Mouse (Mus musculus) urinary bladder, postnatal 36 days (tissue): ENCODE results near the gene Rec8.

ENCODE experiments used
- DNase-seq, 2 experiments: peaks; one replicate each; pipeline ENCODE4 v3.0.0; 2022; ENCODE audit warnings: low spot score in 2 of 2, mixed read lengths in 1 of 2

Rec8 gene

GRCm38 (mm10) chr14:55617822-55618221, at the start of gene Rec8:
Rec8 (plus strand) TSS chr14:55618037.
- no peak for DNase-seq

GRCm38 (mm10) chr14:55570588-55570987, 47.2 kb upstream of the Rec8 start:
- DNase-seq: no peak

DNA sequence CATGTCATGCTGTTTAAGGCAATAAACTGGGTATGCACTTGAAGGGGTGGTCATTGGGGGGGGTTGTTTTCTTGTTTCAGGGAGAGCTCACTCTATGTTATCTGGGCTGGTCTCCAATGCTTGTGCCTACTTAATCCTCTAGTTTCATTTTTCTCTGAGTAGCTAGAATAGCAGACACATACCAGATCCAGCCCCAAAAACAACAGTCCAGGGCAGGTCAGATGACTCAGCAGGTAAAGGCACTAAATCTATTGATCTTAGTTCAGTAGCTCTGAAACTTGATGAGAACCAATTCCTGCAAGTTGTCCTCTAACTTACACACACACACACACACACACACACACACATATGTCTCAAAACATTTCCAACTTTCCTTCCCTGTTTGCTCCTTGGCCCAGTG, 46.1 kb upstream of the Rec8 start:
- no peak for DNase-seq

GRCm38 (mm10) chr14:55575302-55575701, 42.5 kb upstream of the Rec8 start, which contains the start of gene Fitm1:
Fitm1 (plus strand) TSS chr14:55575617.
- no peak for DNase-seq

GRCm38 (mm10) chr14:55575711-55576110, 42.1 kb upstream of the Rec8 start:
- DNase-seq: no peak

DNA sequence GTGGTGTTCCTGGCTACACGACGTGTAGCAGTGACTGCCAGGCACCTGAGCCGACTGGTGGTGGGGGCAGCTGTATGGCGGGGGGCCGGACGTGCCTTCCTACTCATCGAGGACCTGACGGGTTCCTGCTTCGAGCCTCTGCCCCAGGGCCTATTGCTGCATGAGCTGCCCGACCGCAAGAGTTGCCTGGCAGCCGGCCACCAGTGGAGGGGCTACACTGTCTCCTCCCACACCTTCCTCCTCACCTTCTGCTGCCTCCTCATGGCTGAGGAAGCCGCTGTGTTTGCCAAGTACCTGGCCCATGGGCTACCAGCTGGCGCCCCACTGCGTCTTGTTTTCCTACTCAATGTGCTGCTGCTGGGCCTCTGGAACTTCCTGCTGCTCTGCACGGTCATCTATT, 41.5 kb upstream of the Rec8 start:
- DNase-seq: no peak

DNA sequence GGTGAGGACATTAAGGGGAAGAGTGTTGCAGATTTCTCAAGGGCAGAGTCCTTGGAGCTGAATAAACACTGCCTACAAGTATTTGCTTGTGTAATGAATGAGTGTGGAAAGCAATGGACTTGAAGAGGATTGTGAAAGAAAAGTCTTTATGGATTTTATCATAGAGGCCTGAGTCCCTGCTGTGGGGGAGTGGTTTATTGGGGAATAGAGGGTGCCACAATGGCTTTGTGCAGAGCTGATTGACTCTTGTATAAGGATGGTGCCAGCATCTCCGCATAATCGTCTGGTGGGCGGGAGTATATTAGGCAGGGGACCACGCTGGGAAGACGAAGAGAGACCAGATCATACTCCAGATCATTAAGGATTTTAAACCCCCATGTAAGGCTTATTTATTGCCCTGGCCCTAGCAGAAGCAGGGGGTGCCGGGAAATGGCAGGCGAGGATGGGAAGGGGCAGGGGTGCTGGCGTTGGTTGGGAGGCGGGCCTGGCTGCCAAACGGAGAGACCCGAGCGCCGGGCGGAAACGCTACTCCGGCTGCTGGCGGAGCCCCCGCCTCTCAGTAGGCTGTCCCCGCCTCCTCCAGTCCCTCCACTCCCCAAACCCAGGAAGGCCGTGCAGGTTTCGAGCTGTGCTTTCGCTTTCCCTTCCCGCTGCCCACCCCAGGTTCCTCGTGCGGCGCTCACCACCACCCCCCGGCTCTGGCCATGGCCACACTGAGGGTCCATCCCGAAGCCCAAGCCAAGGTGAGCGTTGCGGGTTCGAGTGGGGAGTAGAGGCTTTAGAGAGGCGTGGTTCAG, 39.8 kb upstream of the Rec8 start, which contains the start of gene Psme1:
TSS of gene Psme1 (plus strand) at position 253 of the 797 bp plus-strand sequence.
- DNase-seq: peak; percentile 63 to 80

DNA sequence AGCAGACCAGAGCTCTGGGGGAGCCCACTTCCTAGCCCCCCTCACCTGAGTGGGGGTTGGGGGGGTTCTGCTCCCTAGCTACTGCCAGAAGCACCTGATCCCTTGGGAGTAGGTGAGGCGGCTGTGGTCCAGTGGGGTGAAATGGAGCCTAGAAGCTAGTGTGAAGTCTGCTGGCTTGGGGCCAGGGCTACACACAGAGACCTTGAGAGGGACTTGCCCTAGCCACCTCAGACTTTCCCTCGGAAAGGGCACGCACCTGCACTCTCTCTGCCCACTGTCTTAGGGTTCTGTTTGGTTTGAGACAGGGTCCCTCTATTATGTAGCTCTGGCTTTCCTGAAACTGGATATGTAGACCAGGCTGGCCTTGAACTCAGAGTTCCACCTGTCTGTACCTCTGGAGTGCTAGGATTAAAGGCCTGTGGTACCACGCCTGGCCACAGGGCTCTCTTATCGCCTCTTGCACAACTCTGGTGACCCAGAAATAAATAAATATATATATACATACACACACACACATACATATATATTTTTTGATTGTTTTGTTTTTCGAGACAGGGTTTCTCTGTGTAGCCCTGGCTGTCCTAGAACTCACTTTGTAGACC, 39.1 kb upstream of the Rec8 start:
- DNase-seq: peak in 1 of 2 experiments; percentile 44

GRCm38 (mm10) chr14:55579511-55580496, 38.0 kb upstream of the Rec8 start:
- DNase-seq: no peak

DNA sequence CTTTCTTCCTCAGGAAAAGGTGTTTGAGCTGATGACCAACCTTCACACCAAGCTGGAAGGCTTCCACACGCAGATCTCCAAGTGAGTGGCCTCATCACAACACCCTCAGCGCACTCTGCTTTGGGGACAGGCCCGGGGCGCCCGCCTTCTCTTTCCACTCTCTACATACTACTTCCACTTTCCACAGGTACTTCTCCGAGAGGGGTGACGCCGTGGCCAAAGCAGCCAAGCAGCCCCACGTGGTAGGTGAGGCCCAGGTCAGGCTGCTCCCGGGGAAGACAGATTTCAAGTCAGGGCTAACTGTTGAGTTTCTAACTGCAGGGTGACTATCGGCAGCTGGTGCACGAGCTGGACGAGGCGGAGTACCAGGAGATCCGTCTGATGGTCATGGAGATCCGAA, 37.1 kb upstream of the Rec8 start:
- DNase-seq: no peak

GRCm38 (mm10) chr14:55581981-55582681, 35.7 kb upstream of the Rec8 start:
- DNase-seq: no peak

- no peak for DNase-seq
Measured at GRCm38 (mm10) chr14:55584303-55584701, 33.5 kb upstream of the Rec8 start.

DNA sequence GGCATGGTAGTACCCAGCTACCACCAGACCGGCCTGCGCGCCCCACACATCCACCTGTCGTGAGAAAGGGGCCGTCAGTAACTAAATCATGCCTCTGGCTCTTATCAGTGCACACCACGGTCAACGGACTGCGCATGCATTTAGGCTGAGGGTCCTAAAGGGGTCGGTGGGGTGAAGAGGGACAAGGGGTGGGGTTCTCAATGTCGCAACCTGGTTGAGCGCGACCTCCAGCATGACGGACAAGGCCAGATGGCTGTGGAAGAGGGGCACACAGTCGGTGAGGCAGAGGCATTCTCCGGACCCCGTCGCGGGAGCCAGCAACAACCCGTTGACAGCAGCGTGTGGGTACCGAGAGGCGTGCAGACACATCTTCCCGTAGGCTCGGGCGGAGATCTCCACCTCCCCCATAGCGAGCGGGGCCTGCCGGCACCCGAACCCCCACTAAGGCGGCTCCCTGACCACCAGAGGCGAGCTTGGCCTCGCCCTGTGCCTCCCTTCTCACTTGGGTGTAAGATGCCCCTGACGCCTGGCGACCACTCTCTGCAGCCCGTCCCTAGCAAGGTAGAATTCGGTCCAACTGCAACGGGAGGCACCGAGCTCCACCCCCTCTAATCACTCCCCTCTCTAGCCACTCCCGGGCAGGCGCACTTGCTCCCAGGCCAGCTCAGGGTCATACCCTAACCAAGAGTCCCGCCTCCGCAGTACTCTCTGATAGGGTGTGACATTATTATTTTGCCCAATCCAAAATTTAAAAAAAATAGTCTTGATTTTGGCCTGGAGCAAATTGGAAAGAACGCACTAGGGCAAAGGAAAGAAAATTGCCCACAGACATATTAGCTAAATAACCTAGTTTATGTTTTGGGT, 32.9 kb upstream of the Rec8 start, which contains the start of gene Emc9:
TSS of gene Emc9 (minus strand) at position 601 of the 864 bp plus-strand sequence.
- peak; percentile 68 to 84 for DNase-seq

GRCm38 (mm10) chr14:55585566-55585960, 32.3 kb upstream of the Rec8 start:
- no peak for DNase-seq

DNA sequence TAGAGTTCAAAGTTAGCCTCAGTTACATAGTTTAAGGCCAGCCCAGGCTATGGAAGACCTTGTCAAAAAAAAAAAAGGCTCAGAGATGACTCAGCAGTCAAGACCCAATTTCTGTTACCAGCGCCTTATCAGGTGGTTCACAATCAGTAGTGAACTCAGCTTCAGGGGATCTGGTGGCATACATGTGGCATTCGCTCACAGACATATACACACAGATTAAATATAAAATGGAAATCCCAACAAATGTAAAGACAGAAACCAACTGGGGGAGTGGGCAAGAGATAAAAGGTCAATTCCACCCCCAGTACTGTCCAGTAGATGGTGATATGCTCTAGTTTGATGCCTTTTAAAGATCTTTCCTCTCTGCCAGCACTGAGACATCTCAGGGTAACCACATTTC, 31.7 kb upstream of the Rec8 start:
- no peak for DNase-seq

GRCm38 (mm10) chr14:55589271-55589670, 28.6 kb upstream of the Rec8 start:
- DNase-seq: no peak

DNA sequence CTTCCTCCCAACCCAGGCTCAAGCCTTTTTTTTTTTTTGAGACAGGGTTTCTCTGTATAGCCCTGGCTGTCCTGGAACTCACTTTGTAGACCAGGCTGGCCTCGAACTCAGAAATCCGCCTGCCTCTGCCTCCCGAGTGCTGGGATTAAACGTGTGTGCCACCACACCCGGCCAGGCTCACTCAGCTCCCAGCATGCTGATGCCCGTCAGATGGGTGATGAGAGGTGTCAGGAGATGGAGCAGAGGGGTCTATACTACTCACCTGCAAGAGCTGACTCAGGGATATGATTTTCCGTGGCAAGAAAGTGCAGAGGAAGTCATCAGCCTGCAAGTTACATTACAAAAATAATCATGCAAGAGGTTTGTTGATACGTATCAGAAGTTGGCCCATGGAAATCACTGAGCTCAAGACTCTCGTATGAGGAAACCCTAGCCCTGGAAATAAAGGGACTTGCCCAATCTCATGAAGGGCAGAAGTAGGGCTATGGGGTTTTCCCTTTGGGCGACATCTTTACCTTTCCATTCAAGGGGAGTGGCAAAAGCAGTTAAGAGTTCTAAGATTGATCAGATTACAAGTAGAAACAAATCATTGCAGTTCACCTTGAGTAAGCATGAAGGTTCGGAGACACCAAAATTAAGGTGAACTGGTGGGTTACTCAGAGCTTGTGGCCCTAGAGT, 27.9 kb upstream of the Rec8 start:
- DNase-seq: no peak

- DNase-seq: peak; percentile 90 to 95
Measured at GRCm38 (mm10) chr14:55590748-55591330, 27.0 kb upstream of the Rec8 start, which contains the start of gene Psme2. Psme2 (minus strand) TSS chr14:55591113.

DNA sequence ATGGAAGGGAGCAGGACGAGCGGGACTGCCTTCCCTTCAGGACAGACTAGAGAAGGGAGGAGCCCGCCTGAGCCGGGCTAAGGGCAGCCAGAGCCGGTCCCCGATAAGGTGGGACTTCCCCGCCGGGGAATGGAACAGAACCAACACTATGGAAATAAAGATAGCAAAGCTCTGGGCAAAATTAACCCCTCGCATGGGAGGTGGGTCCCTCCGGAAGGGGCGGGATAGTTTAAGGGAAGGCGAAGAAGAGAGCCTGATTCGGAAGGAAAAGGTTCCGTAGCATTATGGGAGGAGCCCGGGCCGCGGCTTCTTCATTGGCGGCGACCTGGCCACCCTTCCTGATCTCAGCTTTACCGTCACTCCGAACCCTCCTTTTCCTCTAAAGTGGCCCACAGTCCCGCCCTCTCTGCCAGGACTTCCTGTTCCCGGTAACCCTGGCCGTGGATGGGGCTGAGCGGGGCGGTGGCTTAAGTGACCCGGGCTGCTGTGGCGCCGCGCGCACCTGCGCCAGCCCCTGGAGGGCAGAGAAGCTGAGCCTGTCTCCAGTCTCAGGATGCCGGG, 26.4 kb upstream of the Rec8 start, which contains the start of gene Rnf31:
TSS of gene Rnf31 (plus strand) at position 378 of the 561 bp plus-strand sequence.
- DNase-seq: peak; percentile 88 to 96
